Mouse (Mus musculus): ENCODE results near the gene Kirrel2.

GRCm38 (mm10) chr7:30454259-30454658, 3.2 kb downstream of the Kirrel2 start:
- TF ChIP-seq CTCF (IDR thresholded peaks at IDR 0.05; ENCODE audit: extremely low read depth, insufficient read length, insufficient replicate concordance, low read depth, low read length) (no peak), POLR2A (IDR thresholded peaks at IDR 0.05; ENCODE audit: low read depth, low read length) (no peak)
